Mouse (Mus musculus): ENCODE measurements around the gene Rmdn2. TPM values are rescaled to one million over a fixed set of nuclear protein-coding genes. Genes with fewer than 3 reads are reported as not detected.

The Rmdn2 gene
- total RNA-seq (2021) = 100 to 1,000 TPM; 287 to 356 TPM
- long read RNA-seq, experiment 1, transcript Rmdn2-208 (11 exons, 2,118 nt) = major isoform, 45 of 169 reads
- long read RNA-seq, experiment 1, partial matches to known transcripts = 24 of 169 reads
- long read RNA-seq, experiment 1, other reads (novel, unspliced or antisense) = 99 of 169 reads
- long read RNA-seq, experiment 2, partial matches to known transcripts = 1 of 60 reads
- long read RNA-seq, experiment 2, other reads (novel, unspliced or antisense) = 55 of 60 reads

GRCm38 (mm10) chr17:79611545-79611944 lies at the start of gene Rmdn2:
Gene Rmdn2 (plus strand): TSS chr17:79611863.
- DNase-seq = peak; percentile 60 to 61

GRCm38 (mm10) chr17:79563067-79563620 lies 48.5 kb upstream of the Rmdn2 start:
- DNase-seq = no peak

- DNase-seq = no peak
Observed at GRCm38 (mm10) chr17:79563721-79564120, 47.9 kb upstream of the Rmdn2 start.

GRCm38 (mm10) chr17:79565241-79565961 lies 46.3 kb upstream of the Rmdn2 start:
- DNase-seq = no peak

GRCm38 (mm10) chr17:79568401-79568800 lies 43.3 kb upstream of the Rmdn2 start:
- DNase-seq = no peak

GRCm38 (mm10) chr17:79578328-79578727 lies 33.3 kb upstream of the Rmdn2 start:
- no peak for DNase-seq

- DNase-seq = peak; percentile 83 to 85
Observed at GRCm38 (mm10) chr17:79580264-79580920, 31.3 kb upstream of the Rmdn2 start.

GRCm38 (mm10) chr17:79583466-79583865 lies 28.2 kb upstream of the Rmdn2 start:
- peak; percentile 44 to 52 for DNase-seq

GRCm38 (mm10) chr17:79584246-79584800 lies 27.3 kb upstream of the Rmdn2 start:
- DNase-seq = no peak

GRCm38 (mm10) chr17:79589913-79590312 lies 21.8 kb upstream of the Rmdn2 start:
- no peak for DNase-seq

GRCm38 (mm10) chr17:79595996-79596395 lies 15.7 kb upstream of the Rmdn2 start:
- no peak for DNase-seq

GRCm38 (mm10) chr17:79598151-79598550 lies 13.5 kb upstream of the Rmdn2 start:
- no peak for DNase-seq

GRCm38 (mm10) chr17:79598596-79599577 lies 12.8 kb upstream of the Rmdn2 start:
- DNase-seq = no peak

- peak; percentile 54 to 55 for DNase-seq
Observed at GRCm38 (mm10) chr17:79600108-79600507, 11.6 kb upstream of the Rmdn2 start.

GRCm38 (mm10) chr17:79602381-79602780 lies 9.3 kb upstream of the Rmdn2 start:
- DNase-seq = no peak

- DNase-seq = no peak
Observed at GRCm38 (mm10) chr17:79603427-79603826, 8.2 kb upstream of the Rmdn2 start.

GRCm38 (mm10) chr17:79605794-79606193 lies 5.9 kb upstream of the Rmdn2 start:
- no peak for DNase-seq

- no peak for DNase-seq
Observed at GRCm38 (mm10) chr17:79609697-79610096, 2.0 kb upstream of the Rmdn2 start.

GRCm38 (mm10) chr17:79610163-79610755 lies 1.4 kb upstream of the Rmdn2 start:
- peak; percentile 44 to 53 for DNase-seq

GRCm38 (mm10) chr17:79614691-79615588 lies 3.3 kb downstream of the Rmdn2 start:
- peak; percentile 90 to 91 for DNase-seq
